Mouse (Mus musculus): ENCODE results near the gene Cklf. TPM values are rescaled to one million over a fixed set of nuclear protein-coding genes. Genes with fewer than 3 reads are reported as not detected.
A peak's percentile ranks its signal among the peaks of the same experiment; 100 is the strongest.
"Not testable (repeated sequence)": the region's sequence is repeated elsewhere in the genome, so short reads cannot be mapped to it uniquely, and the experiment has no call there.

The Cklf gene
- polyA plus RNA-seq, 1 experiment: 5.4 TPM

DNA sequence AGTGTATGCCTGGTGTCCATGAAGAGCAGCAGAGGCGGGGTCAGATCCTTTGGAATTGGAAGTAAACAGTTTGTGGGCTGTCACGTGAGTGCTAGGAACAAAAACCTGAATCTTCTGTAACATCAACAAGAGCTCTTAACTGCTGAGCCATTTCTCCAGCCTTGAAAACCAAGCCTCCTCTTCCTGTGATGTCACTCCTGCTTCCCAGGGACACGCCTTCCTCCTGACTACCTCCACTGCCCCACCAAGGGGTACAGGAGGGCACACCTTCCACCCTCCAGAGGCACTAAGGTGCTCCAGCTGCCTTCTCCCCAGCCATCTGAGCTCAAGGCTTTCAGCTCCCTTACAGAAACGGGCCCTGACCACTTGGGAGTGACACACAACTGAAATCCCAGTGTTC, 4.0 kb upstream of the Cklf start:
- Histone ChIP-seq H3K36me3 (ENCODE audit: control insufficient read depth, insufficient read depth, low read length) (no peaks in the 10 kb centered on the region), H3K27me3 (replicated peaks; ENCODE audit: control insufficient read depth, insufficient read depth, low read length) (no peaks in the 10 kb centered on the region), H3K4me3 (ENCODE audit: insufficient read depth, low read depth, low read length) (no peak overlapping the region), H3K27ac (ENCODE audit: insufficient read depth, low read depth, low read length) (no peak overlapping the region), H3K4me1 (ENCODE audit: control insufficient read depth, insufficient read depth, low read length) (no peaks in the 10 kb centered on the region; the same call in 1 of the 2 replicates)
- DNase-seq: no peak
- WGBS: 78% methylated on average over 4 of the region's 4 CpGs
- TF ChIP-seq CTCF (conservative IDR thresholded peaks at IDR 0.05; ENCODE audit: insufficient read depth, insufficient read length, low read depth, low read length): no peak
- no peak for TF ChIP-seq POLR2A (IDR thresholded peaks at IDR 0.05; ENCODE audit: low read depth, low read length)

- WGBS: 46% methylated on average over 22 of the region's 22 CpGs
- no peaks in the 10 kb centered on the region for H3K36me3 ChIP-seq (ENCODE audit: control insufficient read depth, insufficient read depth, low read length)
- H3K27ac ChIP-seq (ENCODE audit: insufficient read depth, low read depth, low read length): peak overlapping the region; percentile 4; the same call in 1 of the 2 replicates
- no peaks in the 10 kb centered on the region for H3K27me3 ChIP-seq (replicated peaks; ENCODE audit: control insufficient read depth, insufficient read depth, low read length)
- peak; percentile 52 for DNase-seq
- H3K4me3 ChIP-seq (ENCODE audit: insufficient read depth, low read depth, low read length): peak overlapping the region; percentile 79
- no peaks in the 10 kb centered on the region; the same call in 1 of the 2 replicates for H3K4me1 ChIP-seq (ENCODE audit: control insufficient read depth, insufficient read depth, low read length)
- TF ChIP-seq CTCF (conservative IDR thresholded peaks at IDR 0.05; ENCODE audit: insufficient read depth, insufficient read length, low read depth, low read length): no peak
- no peak for TF ChIP-seq POLR2A (IDR thresholded peaks at IDR 0.05; ENCODE audit: low read depth, low read length)
Observed at GRCm38 (mm10) chr8:104247054-104247907, 3.4 kb upstream of the Cklf start.

- H3K27ac ChIP-seq (ENCODE audit: insufficient read depth, low read depth, low read length): peak overlapping the region; percentile 4
- no peaks in the 10 kb centered on the region for H3K27me3 ChIP-seq (replicated peaks; ENCODE audit: control insufficient read depth, insufficient read depth, low read length)
- peak overlapping the region; percentile 79 for H3K4me3 ChIP-seq (ENCODE audit: insufficient read depth, low read depth, low read length)
- TF ChIP-seq CTCF (conservative IDR thresholded peaks at IDR 0.05; ENCODE audit: insufficient read depth, insufficient read length, low read depth, low read length) (no peak), POLR2A (IDR thresholded peaks at IDR 0.05; ENCODE audit: low read depth, low read length) (no peak)
- H3K36me3 ChIP-seq (ENCODE audit: control insufficient read depth, insufficient read depth, low read length): no peaks in the 10 kb centered on the region
- WGBS: 3% methylated on average over 11 of the region's 11 CpGs
- no peaks in the 10 kb centered on the region; the same call in 1 of the 2 replicates for H3K4me1 ChIP-seq (ENCODE audit: control insufficient read depth, insufficient read depth, low read length)
- peak; percentile 17 for DNase-seq
Observed at GRCm38 (mm10) chr8:104247908-104248275, 2.8 kb upstream of the Cklf start.

DNA sequence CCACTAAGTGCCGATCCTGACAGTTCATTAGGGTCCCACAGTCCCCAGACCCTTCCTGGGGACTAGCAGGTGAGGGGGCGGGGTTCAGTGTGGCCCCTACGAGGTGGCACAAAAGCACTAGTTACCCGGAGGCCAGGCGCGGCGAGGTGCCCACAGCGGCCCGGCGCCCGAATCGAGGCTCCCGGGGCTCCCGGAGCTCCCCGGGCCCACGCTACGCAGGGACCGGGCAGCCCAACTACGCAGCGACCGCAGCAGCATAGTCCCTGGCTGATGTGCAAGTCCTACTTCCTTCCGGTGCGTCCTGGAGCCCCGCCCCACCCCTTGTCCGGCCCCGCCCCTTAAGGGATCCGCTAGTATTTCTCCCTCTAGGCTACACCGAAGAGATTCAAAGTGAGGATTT, 2.4 kb upstream of the Cklf start, which contains the start of gene Tk2:
TSS of gene Tk2 (minus strand) at position 283 of the 400 bp plus-strand sequence.
- DNase-seq: peak; percentile 85
- H3K4me1 ChIP-seq (ENCODE audit: control insufficient read depth, insufficient read depth, low read length): no peaks in the 10 kb centered on the region; the same call in 1 of the 2 replicates
- TF ChIP-seq POLR2A (IDR thresholded peaks at IDR 0.05; ENCODE audit: low read depth, low read length): peak; percentile 51
- TF ChIP-seq CTCF (conservative IDR thresholded peaks at IDR 0.05; ENCODE audit: insufficient read depth, insufficient read length, low read depth, low read length): no peak
- no peaks in the 10 kb centered on the region for H3K36me3 ChIP-seq (ENCODE audit: control insufficient read depth, insufficient read depth, low read length)
- WGBS: 2% methylated on average over 28 of the region's 28 CpGs
- peak within 1 kb of the TSS; percentile 79 for H3K4me3 ChIP-seq (ENCODE audit: insufficient read depth, low read depth, low read length)
- H3K27me3 ChIP-seq (replicated peaks; ENCODE audit: control insufficient read depth, insufficient read depth, low read length): no peaks in the 10 kb centered on the region
- peak within 1 kb of the TSS; percentile 81 for H3K27ac ChIP-seq (ENCODE audit: insufficient read depth, low read depth, low read length)

- TF ChIP-seq CTCF (conservative IDR thresholded peaks at IDR 0.05; ENCODE audit: insufficient read depth, insufficient read length, low read depth, low read length) (no peak), POLR2A (IDR thresholded peaks at IDR 0.05; ENCODE audit: low read depth, low read length) (no peak)
- no peaks in the 10 kb centered on the region; the same call in 1 of the 2 replicates for H3K4me1 ChIP-seq (ENCODE audit: control insufficient read depth, insufficient read depth, low read length)
- H3K27me3 ChIP-seq (replicated peaks; ENCODE audit: control insufficient read depth, insufficient read depth, low read length): no peaks in the 10 kb centered on the region
- DNase-seq: no peak
- no peak overlapping the region for H3K27ac ChIP-seq (ENCODE audit: insufficient read depth, low read depth, low read length)
- no peaks in the 10 kb centered on the region for H3K36me3 ChIP-seq (ENCODE audit: control insufficient read depth, insufficient read depth, low read length)
- whole genome bisulfite sequencing: 83% methylated on average over 7 of the region's 7 CpGs
- H3K4me3 ChIP-seq (ENCODE audit: insufficient read depth, low read depth, low read length): no peak overlapping the region
Observed at GRCm38 (mm10) chr8:104249442-104249996, 1.1 kb upstream of the Cklf start.

GRCm38 (mm10) chr8:104251461-104251860, 800 bp downstream of the Cklf start:
- no peak for TF ChIP-seq CTCF (conservative IDR thresholded peaks at IDR 0.05; ENCODE audit: insufficient read depth, insufficient read length, low read depth, low read length)
- no peak for TF ChIP-seq POLR2A (IDR thresholded peaks at IDR 0.05; ENCODE audit: low read depth, low read length)
- peak; percentile 35 for DNase-seq
- Histone ChIP-seq H3K4me1 (ENCODE audit: control insufficient read depth, insufficient read depth, low read length) (no peaks in the 10 kb centered on the region; the same call in 1 of the 2 replicates), H3K27ac (ENCODE audit: insufficient read depth, low read depth, low read length) (no peak overlapping the region), H3K36me3 (ENCODE audit: control insufficient read depth, insufficient read depth, low read length) (no peaks in the 10 kb centered on the region), H3K27me3 (replicated peaks; ENCODE audit: control insufficient read depth, insufficient read depth, low read length) (no peaks in the 10 kb centered on the region), H3K4me3 (ENCODE audit: insufficient read depth, low read depth, low read length) (peak overlapping the region; percentile 34)
- WGBS: 0% methylated on average over 7 of the region's 7 CpGs

- no peaks in the 10 kb centered on the region; the same call in 1 of the 2 replicates for H3K4me1 ChIP-seq (ENCODE audit: control insufficient read depth, insufficient read depth, low read length)
- no peak overlapping the region for H3K4me3 ChIP-seq (ENCODE audit: insufficient read depth, low read depth, low read length)
- H3K27me3 ChIP-seq (replicated peaks; ENCODE audit: control insufficient read depth, insufficient read depth, low read length): no peaks in the 10 kb centered on the region
- DNase-seq: peak; percentile 12
- WGBS: 87% methylated on average over 3 of the region's 3 CpGs
- H3K36me3 ChIP-seq (ENCODE audit: control insufficient read depth, insufficient read depth, low read length): no peaks in the 10 kb centered on the region
- no peak overlapping the region for H3K27ac ChIP-seq (ENCODE audit: insufficient read depth, low read depth, low read length)
- peak; percentile 48 for TF ChIP-seq CTCF (conservative IDR thresholded peaks at IDR 0.05; ENCODE audit: insufficient read depth, insufficient read length, low read depth, low read length)
- TF ChIP-seq POLR2A (IDR thresholded peaks at IDR 0.05; ENCODE audit: low read depth, low read length): no peak
Observed at GRCm38 (mm10) chr8:104253016-104253415, 2.4 kb downstream of the Cklf start.

DNA sequence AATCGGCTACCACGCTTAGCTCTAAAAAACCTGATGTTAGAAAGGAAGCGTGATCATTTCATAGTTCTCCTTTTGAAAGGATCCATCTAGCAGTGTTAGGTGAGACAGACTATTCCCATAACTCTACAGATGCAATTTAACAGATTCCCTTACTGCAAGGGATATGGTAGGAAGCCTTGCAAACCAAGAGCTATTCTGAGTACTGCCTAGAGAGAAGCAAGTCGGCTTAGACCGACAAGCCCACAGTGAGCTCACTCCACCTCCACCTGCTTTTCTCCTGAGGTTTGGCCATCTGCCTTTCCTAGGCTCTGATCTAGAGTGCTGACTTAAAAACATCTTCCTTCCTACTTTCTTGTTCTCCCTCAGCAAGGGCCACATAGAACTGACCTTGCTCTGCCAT, 11.1 kb downstream of the Cklf start:
- not testable (repeated sequence) for H3K27ac ChIP-seq (ENCODE audit: insufficient read depth, low read depth, low read length); H3K4me1 ChIP-seq (ENCODE audit: control insufficient read depth, insufficient read depth, low read length); H3K27me3 ChIP-seq (replicated peaks; ENCODE audit: control insufficient read depth, insufficient read depth, low read length); H3K36me3 ChIP-seq (ENCODE audit: control insufficient read depth, insufficient read depth, low read length); H3K4me3 ChIP-seq (ENCODE audit: insufficient read depth, low read depth, low read length); DNase-seq
- 94% methylated on average over 5 of the region's 5 CpGs for WGBS

GRCm38 (mm10) chr8:104264271-104264935, 13.7 kb downstream of the Cklf start:
- H3K27ac ChIP-seq (ENCODE audit: insufficient read depth, low read depth, low read length); H3K36me3 ChIP-seq (ENCODE audit: control insufficient read depth, insufficient read depth, low read length); H3K4me3 ChIP-seq (ENCODE audit: insufficient read depth, low read depth, low read length); H3K27me3 ChIP-seq (replicated peaks; ENCODE audit: control insufficient read depth, insufficient read depth, low read length); H3K4me1 ChIP-seq (ENCODE audit: control insufficient read depth, insufficient read depth, low read length); DNase-seq: not testable (repeated sequence)
- WGBS: 97% methylated on average over 22 of the region's 22 CpGs

Measured in kidney, adult 2 months (tissue).